Mouse (Mus musculus): ENCODE measurements at regions not wholly inside any gene's neighbourhood (a gene's known extent, or its start where the extent isn't known, plus 50 kb on each side); places are given as distances from the start of the nearest gene placed in this dataset.

DNA sequence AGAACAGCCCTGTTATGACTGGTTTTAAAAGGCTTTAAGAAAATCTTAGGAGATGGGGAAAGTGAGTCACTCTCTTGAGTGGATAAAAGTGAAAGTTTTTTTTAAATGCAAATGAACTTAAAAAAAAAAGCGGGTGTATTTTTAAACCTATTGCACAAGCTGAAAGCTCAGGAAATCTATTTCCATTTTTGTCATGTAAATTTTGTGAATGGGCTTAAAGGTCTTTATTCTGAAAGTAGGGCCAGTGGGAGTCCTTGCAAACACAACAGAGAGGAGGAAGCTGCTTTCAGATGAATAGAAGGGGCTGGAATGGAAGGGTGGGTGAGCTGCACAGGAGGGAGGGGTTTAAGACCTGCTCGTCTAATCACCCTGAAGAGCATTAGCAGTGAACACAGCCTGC is 62.9 kb downstream of the Fam84a start:
- no peak for DNase-seq (ENCODE audit: low spot score in 2 of 2)

DNA sequence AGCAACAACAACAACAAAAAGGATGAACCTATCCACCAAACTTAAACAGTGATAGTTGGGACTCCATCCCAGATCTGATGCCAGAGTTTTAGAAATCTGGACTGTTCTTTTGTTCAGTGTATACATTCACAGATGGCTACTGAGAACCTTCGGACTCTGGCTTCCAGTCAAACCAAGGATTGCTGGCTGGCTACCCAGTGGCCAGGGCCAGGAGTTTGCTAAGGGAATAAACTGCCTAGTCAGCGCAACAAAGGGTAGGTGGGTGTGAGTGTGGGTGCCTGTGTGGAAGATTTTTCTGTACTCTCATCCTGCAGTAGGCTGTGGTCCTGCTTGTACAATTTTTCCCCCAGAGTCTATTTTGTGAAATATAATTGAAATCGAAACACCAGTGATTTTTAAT is 69.1 kb downstream of the Fam84a start:
- DNase-seq (ENCODE audit: low spot score in 2 of 2) = peak in 1 of 2 experiments; percentile 37

DNA sequence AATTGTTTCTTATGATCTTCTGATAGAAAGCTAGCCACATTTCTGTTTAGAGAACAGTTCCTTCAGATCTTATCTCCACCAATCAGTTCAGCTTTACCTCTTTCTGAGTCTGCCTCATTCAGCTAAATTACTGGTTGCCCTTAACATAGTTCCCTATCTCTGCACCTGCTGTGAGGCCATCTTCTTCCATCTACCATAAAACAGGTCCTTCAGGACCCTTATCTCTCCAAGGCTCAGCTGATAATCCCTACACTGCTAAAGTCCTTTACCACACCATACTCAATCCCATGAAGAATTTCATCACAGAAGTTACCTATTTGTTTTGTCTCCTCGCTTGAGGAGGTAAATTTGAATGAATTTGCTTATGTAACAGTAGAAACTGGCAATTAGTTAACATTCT is 72.0 kb downstream of the Fam84a start:
- no peak for DNase-seq (ENCODE audit: low spot score in 2 of 2)

DNA sequence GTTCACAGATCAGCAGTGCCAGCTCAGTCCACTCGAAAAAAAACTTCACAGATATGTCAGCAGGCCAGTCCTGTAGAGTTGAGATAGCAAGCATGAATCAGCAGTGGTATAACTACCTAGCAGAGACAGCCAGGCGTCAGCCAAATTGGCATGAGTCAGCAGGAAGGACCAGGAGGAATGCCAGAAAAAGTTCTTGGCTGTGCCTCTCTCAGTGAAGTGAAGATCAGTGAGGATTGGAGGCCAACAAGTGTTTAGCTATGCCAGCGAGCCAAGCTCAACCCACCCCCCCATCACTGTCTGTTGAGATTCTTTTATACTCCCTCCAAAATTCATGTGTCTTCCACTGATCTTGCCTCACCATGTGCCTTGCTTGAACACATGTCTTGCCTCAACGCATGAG is 82.8 kb downstream of the Fam84a start:
- peak; percentile 6 to 35 for DNase-seq (ENCODE audit: low spot score in 2 of 2)

DNA sequence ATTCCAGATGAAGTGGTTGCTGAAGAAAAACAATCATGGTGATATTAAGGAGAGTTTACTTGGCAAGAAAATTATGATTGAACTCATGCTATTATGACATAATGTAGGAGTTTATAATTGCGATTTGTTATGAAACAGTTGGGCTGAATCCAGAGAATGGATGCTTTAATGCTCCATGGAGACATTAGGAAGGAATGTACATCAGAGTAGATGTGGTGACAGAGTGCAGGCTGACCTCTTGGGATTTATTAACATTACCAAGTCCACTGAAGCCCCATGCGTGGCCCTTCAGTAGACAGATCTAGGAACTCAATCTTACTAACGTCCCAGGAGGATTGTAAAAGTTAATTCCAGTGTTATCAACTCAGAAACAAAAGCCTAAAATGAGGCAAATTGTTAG is 86.5 kb downstream of the Fam84a start:
- DNase-seq (ENCODE audit: low spot score in 2 of 2) = no peak

DNA sequence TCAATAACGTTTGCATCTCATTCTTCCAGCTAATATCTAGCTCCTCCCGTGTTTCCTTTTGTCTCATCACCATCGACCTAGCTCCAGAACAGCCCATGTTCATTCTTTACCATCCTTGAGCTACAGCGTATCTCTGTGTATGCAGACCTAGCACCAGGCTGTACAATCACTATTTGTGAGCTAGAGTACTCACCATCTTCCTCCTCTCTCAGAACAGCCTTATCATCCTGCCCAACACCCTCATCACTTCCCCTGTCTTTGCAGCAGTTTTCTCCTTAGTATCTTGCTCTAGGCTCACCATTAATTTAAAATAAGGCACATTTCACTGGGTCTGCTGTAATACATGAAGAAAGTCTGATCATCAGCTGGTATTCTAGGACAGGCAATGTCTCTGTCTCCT is 88.6 kb downstream of the Fam84a start:
- DNase-seq (ENCODE audit: low spot score in 2 of 2) = no peak

DNA sequence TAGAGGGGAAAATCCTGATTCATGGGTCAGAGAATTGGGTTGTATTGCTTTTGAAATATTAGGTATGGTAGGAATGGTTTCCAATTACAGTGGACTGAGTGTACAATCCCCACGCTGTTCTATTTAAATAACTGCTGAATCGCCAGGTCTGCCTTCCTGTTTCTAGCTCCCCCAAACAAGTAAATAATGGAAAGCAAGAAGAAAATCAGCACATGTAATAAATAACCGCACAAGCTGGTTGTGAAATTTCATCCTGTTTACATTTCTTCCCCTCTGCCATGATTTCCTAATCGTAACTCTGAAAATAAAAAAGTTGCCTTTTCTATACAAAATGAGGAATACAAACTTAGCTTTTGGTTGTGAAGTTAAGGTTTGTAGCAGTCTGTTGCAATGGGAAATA is 95.7 kb downstream of the Fam84a start:
- no peak for DNase-seq (ENCODE audit: low spot score in 2 of 2)

DNA sequence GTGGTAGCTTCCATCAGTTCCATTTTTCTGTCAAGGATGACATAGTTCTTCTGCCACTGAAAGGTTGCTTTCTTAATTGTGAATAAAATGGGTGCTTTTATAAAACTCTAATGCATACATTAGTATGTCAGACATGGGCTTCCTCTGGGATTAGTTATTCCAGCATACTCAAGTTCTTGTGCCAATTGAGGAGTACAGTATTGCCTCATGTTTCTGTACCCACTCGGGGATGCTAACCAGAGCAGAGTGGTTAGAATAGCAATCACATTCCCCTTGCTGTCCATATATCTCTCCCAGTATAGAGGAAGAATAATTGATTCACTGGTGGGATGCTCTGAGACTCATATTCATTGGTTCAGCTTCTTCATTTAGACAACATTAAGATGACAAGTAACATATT is 119.5 kb downstream of the Fam84a start:
- DNase-seq (ENCODE audit: low spot score in 2 of 2) = no peak

DNA sequence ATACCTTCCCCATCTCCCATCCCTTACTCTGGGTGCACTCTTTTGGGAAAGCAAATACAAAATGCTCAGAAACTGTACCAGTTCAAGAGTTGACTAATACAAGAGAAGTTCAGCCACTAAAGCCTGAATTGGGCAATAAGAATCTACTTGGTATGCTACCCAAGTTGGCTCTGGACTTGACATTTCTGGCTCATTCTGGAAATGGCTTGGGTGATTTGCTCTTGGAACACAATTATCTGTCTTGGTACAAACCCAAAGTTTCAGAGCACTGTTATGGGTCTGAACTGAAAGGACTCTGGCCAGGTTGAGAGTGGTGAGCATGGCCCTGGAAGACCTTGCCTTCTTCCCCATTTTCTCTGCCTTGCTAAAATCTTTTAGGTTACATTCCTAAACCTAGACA is 136.6 kb downstream of the Fam84a start:
- no peak for DNase-seq (ENCODE audit: low spot score in 2 of 2)

DNA sequence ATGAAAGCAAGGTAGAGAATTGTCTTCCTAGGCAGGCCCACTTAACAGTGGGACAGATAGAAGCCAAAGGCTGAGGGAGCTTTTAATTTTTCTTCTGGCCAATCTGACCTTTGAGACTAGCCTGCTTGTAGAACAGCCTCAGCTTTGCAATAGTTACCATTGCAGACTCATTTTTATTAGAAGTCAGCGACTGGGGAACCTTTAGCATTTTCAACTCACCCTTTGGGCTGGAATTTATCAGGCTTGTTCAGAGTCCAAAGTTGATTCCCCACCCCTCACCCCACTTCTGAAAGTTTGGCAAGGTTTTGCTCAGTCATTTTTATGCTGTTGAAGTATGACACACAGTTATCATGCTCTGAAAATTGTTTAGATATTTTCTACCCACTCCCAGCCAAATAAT is 145.9 kb downstream of the Fam84a start:
- no peak for DNase-seq (ENCODE audit: low spot score in 2 of 2)

DNA sequence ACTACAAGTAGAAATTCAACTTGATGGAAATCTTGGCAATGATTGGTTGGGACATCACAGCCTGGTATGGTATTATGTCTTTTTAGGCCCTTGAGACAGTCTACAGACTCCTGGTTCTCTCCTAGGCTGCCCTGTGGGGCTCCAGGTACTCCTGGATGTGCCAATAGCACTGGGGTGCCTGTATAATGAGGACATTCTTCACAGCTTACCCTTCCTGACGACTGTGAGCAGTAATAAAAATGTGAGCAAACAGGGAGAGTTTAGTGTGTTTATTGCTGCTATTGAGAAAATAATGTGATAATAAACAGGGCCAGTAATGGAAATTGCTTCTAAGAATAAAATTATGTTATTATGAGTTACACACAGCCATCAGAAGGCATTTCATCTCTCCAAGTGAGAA is 150.2 kb downstream of the Fam84a start:
- DNase-seq (ENCODE audit: low spot score in 2 of 2) = no peak

DNA sequence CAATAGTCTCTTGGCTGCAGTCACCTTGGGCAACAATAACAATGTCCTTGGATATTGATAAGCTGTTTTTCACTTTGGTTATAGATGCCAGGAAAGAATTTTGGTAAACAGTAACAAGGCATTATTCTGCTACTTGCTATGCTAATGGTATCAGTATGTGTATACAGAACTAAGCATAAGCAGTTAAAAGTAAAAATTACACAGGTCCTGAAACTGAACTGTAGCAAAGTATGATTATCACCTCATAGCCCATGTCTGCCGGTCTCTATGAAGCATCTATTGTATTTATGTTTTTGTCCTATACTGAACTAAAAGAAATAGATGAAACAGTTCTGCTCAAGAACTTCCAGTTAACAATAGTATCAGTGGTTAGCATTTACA is 167.5 kb downstream of the Fam84a start:
- DNase-seq (ENCODE audit: low spot score in 2 of 2) = no peak

DNA sequence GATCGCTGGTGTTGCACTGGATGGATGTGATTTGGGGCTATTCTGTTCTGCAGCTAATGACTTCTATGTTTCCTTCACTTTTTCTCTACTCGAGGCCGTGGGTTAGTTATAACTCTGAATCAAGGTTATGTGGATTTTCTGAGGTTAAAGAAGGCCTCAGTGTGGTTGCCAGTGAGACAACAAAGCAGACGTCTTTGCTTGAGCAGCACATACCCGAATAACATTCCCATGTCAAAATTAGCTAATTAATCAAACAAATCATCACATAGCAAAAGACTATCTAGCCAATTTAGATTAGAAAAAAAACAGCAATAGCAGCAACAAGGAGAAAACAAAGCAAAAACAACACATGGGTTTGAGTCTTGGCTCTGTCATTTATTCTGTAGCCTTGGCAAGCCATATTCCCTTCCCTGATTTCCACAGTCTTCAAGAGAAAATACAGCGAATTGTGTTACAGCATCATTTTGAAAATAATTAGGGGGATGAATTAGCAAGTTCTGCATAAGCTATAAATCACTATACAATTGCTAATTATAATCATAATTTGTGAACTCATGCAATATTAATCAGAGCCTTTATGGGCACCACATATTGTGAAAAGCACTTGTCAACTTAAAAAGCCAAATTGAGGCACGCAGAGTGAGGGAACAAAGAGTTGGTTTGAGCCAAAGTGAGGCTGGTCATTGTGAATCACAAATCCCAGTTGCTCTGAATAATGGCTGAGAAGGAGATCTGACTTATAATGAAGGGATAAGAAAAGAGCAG is 168.0 kb downstream of the Fam84a start:
- no peak for DNase-seq (ENCODE audit: low spot score in 2 of 2)

DNA sequence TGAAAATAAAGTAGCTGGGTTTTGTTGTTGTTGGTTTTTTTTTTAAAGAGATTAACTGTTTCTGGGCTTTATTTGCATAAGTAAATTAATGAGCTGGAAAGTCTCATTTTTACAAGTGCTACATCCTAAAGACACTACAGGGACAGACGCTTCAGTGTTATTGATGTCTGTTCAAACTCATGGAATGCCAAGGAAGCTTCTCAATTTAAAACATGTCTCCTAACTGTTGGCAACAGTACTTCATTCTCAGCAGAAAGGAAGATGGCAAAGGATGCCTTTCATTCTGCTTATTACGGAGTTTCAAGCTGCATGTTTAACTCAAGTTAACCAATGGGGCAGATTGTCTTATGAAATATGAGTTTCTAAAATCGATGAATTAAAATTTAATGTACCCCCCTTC is 187.3 kb downstream of the Fam84a start:
- DNase-seq (ENCODE audit: low spot score in 2 of 2) = no peak

DNA sequence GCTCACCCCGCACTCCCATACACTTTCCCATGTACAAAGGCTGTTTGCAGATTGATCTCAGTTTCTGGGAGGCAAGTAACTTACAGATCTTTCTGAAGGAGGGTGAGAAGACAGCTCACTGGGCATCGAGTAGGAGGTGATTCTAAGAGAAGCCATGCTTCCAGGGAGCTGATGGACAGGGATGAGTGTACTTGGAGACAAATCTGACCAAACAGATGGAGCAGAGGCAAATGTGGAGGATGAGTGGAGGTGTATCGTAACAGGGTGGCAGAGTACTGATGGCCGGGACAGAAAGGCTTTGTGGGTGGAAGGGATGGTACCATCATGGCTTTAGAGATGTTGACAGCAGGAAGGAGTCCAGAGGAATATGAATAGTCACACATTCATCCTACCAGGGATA is 212.4 kb downstream of the Fam84a start:
- DNase-seq (ENCODE audit: low spot score in 2 of 2) = peak in 1 of 2 experiments; percentile 2

DNA sequence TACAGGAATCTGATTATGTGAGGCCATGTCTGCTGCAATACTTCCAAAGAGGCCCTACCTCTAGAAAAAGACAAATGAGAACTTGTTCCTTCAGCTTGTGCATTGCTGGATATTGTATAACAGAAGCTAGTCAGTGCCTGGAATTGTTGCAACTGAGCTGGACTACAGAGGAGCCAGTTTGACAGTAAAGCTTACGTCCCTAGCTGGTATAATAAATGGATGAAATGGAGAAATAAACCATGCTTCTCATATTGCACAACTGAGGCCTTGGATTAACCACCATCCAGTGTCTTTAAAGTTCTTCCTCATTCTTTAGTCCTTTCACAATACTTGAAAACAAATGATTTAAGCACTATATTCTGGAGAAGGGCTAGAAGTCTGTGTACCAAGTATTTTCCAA is 230.8 kb downstream of the Fam84a start:
- DNase-seq (ENCODE audit: low spot score in 2 of 2) = no peak

DNA sequence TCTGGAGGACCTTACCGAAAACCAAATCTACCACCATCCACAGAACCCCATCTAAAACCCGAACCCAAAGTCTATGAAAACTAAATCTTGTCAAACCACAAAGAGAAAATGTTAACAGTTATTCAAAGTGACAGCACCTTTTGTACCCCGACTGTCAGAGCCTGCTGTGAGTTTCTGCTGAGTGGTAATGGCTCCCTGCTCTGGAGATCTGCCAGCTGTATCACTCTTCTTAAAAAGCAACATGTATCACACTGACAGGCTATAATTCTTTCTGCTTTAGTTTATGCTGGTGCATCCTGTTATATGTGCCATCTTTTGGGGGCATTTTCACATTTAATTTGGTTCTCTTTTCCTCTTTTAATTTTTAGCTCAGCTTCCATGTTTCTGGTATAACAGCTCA is 268.5 kb downstream of the Fam84a start:
- DNase-seq (ENCODE audit: low spot score in 2 of 2) = no peak

DNA sequence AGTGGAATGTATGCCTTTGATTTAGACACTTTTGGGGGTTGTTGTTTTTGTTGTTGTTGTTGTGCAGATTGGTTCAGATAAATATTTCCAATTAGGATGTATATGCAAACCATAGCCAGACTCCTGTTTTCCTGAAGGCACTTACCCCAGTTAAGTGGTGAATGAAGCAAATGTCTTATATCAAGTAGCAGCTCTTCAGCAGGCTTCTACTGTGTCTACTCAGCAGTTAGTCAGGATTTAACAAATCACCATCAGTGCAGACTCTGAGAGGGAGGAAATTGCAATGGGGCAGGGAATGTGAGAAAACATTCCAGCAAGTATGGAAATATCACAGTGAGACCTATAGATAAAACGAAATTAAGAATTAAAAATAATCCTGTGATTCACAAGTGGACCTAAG is 282.7 kb downstream of the Fam84a start:
- DNase-seq (ENCODE audit: low spot score in 2 of 2) = no peak

DNA sequence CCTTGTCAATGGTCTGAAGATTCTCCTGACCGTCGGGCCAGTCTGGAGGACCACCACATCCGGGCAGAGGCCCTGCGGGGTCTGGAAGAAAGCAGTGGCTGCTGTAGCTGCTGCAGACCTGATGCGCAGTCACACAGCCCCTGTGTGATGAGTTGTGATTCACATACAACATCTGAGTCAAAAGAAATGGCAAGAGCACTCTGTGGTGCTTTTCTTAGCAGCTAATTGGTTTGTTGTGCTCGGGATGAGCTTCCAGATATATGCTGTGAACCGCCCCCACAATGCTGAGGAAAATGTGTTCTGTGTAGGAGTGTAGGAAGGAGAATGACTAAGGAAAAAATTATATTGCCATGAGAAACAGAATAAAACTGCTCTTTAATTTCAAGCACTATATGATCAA is 290.6 kb downstream of the Fam84a start:
- peak; percentile 39 to 51 for DNase-seq (ENCODE audit: low spot score in 2 of 2)

DNA sequence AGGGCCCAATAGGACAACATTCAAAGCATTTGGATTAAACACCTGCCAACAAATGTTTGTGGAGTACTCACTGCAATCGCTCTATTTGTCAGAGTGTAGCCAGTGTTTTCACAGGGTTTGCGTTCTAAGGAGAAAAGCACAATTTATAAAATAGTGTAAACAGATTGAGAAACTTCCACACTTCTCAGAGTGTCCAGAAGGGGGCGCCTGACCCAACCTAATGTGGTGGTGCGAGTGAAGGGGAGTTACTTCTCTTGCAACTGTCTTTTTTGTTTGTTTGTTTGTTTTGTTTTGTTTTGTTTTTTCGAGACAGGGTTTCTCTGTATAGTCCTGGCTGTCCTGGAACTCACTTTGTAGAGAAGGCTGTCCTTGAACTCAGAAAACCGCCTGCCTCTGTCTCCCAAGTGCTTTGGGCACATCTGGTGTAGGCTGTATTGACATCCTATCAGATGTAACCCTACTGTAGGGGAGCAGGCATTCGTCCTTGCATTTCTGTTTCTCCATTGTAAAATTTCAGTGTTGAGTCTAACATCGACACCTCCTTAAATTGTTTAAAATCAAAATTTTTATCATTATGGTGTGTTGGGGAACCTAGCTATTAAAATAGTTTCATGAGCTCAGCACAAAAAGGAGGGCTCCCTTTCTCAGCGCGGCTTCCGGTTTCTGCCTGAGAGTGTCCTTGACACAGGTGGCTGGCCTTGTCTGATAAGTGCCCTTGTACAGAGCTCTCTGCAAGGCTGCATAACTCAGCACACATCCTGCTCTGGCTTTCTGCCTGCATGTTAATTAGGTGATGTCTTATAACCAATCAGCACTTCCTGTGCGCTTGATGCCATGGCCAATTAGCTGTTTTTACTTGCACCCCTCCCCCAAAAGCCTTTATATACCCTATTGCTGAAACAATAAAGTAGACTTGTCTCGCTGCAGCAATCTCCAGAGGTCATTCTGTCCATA is 307.0 kb downstream of the Fam84a start:
- peak in 1 of 2 experiments; percentile 51 for DNase-seq (ENCODE audit: low spot score in 2 of 2)

DNA sequence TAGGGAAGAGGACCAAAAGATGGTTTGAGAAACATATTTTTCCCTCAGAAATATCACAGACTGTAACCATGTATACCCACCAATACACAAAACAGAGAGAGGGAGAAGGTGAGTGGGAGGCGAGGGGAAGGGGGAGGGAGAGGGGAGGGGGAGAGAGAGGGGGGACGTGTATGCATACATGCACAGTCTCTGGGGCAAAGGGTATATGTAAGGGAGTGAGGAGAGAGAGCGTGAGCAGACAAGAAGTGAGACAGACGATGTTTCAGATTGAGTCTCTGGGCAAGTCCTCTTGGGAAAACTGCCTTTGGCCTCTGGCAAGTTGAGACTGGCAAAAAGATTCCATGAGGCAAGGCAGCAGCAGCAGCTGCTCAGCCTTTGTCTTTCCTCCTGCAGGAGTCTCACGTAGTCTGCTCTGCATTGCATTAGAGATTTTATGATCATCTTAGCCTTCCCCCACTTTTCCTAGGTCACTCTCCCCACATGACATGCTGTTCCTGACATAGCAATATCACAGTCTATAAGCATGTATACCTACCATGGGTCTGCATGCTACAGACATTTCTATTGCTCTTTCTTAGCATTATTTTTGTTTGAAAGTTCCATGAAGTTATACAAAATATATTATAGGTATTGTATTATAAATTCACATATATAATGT is 308.3 kb downstream of the Fam84a start:
- DNase-seq (ENCODE audit: low spot score in 2 of 2) = no peak

DNA sequence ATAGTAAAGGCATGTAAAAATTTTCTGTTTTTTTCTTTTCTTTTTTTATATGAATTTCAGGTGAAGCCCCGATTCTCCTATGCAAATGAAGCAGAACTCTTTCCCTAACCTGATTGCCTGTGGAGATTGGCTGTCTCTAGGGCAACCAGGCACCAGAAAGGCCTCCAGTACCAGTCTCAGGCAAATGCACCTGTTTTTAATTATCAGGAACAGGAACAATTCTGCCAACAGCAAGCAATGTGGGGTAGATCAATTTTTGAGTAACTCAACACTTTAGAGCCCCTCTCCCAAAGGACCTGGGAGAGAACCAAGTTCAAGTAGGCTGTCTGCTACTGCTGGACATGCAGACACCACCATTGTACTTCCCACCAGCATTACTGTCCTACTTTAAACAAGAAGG is 310.6 kb downstream of the Fam84a start:
- no peak for DNase-seq (ENCODE audit: low spot score in 2 of 2)

Measured in layer of hippocampus, adult 8-10 months (tissue).